Mouse (Mus musculus) macrophage (primary cell): Measurements from ENCODE around the gene Meox2. TPM values are rescaled to one million over a fixed set of nuclear protein-coding genes. Genes with fewer than 3 reads are reported as not detected.
"Not testable (repeated sequence)": the region's sequence is repeated elsewhere in the genome, so short reads cannot be mapped to it uniquely, and the experiment has no call there.

Experiments used
- H3K27ac ChIP-seq: fragments of 350-480 bp; formaldehyde crosslinking; 2 replicates; pipeline ENCODE4 v1.9.0; 2021
- H3K36me3 ChIP-seq: fragments of 350-480 bp; formaldehyde crosslinking; 2 replicates; pipeline ENCODE4 v1.9.0; 2021; ENCODE audit errors: inconsistent target
- H3K4me3 ChIP-seq: fragments of 350-480 bp; formaldehyde crosslinking; 2 replicates; pipeline ENCODE4 v1.9.0; 2021; ENCODE audit errors: inconsistent target
- H3K79me2 ChIP-seq: fragments of 350-480 bp; formaldehyde crosslinking; 2 replicates; pipeline ENCODE4 v1.9.0; 2021; ENCODE audit errors: inconsistent target
- WGBS: methylation state at CpG from one replicate; pipeline ENCODE4 v1.1.7; 2026; ENCODE audit warnings: inconsistent platforms; ENCODE audit not compliant: missing documents; 5-methylcytosine and 5-hydroxymethylcytosine counted together
- polyA plus RNA-seq: library from polyadenylated mRNA; stranded (reverse); fragments of 250-400 nt; gene quantifications from 3 replicates; pipeline ENCODE4 v1.2.4, GENCODE M21; 2018; ENCODE audit warnings: inconsistent platforms
- total RNA-seq, 78 experiments: library from RNA; depleted of rRNA; stranded (reverse); fragments of 250-400 nt; gene quantifications; 1 replicate in 9 of 78; 2 replicates in 24 of 78; 3 replicates in 43 of 78; 4 replicates in 2 of 78; pipeline ENCODE4 v1.2.4; 2018; ENCODE audit warnings: inconsistent platforms in 56 of 78

Gene Meox2
- under 1 TPM in 1 of 26 experiments, not detected in 25; 0.63 TPM for total RNA-seq (2018; cell fraction: chromatin; rRNA removed)
- not detected for total RNA-seq (2018; cell fraction: cytosol; rRNA removed)
- total RNA-seq (2018; cell fraction: nucleus; rRNA removed) = not detected
- polyA plus RNA-seq = not detected in 3 replicates

- Histone ChIP-seq H3K4me3 (no peak within 1 kb of the TSS), H3K79me2 (no peaks in the 10 kb centered on the region)
- 0% methylated on average over 12 of the region's 12 CpGs for WGBS
Measured at GRCm38 (mm10) chr12:37108390-37108738, at the start of gene Meox2. Gene Meox2, plus strand, starts transcription at chr12:37108540.

GRCm38 (mm10) chr12:37072636-37073035, 35.7 kb upstream of the Meox2 start:
- Histone ChIP-seq H3K36me3 (no peaks in the 10 kb centered on the region), H3K27ac (no peak overlapping the region), H3K79me2 (no peaks in the 10 kb centered on the region), H3K4me3 (no peak overlapping the region)
- WGBS = 84% methylated on average over 3 of the region's 3 CpGs

More at GRCm38 (mm10) chr12:37108390-37108738, at the start of gene Meox2:
- Histone ChIP-seq H3K27ac (no peak within 1 kb of the TSS), H3K36me3 (no peaks in the 10 kb centered on the region)

- H3K79me2 ChIP-seq = no peaks in the 10 kb centered on the region
- H3K4me3 ChIP-seq = no peak overlapping the region
- no peaks in the 10 kb centered on the region for H3K36me3 ChIP-seq
- no peak overlapping the region for H3K27ac ChIP-seq
- 57% methylated on average over 1 of the region's 1 CpGs for WGBS
Measured at GRCm38 (mm10) chr12:37077308-37077707, 31.0 kb upstream of the Meox2 start.

DNA sequence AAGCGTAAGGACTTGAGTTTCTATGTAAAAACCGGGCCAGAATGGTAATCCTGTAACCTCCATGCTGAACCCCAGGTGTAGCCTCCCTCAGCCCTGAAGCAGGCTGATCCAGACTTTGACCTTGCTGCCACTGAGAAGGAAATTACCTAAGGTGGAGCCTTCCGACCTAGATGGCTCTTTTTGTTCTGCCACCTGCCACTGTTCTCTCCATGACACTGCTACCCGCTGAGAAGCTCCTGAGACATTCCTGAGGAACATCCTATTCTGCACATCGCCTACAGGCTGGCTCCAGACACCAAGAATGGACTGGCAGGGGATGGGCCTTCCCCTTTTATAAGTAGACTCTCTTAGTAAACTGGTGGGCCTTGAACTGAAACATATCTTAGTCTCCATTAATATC, 28.3 kb upstream of the Meox2 start:
- H3K4me3 ChIP-seq, H3K79me2 ChIP-seq, H3K36me3 ChIP-seq, H3K27ac ChIP-seq: not testable (repeated sequence)
- 89% methylated on average over 5 of the region's 5 CpGs for WGBS

DNA sequence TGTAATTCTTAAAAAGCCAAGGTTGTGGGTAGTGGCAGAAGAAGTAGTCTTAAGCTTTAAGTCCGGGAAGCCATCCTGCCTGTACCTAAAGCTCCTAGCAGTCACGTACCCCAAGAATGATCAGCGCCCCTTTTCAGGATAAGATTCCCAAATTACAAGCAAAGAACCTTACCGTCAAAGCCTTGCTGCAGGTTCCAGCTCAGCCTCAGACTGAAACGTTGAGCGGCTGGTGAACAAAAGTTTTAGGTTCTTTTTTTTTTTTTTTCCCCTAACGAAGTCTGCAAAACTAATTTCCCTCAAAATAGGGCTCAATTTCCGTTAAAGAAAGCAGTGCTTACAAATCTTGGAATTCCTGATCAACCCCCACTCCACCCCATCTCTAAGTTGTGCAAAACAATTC, 1.8 kb upstream of the Meox2 start:
- H3K79me2 ChIP-seq = no peaks in the 10 kb centered on the region
- H3K27ac ChIP-seq = no peak overlapping the region
- 61% methylated on average over 8 of the region's 8 CpGs for WGBS
- no peaks in the 10 kb centered on the region for H3K36me3 ChIP-seq
- H3K4me3 ChIP-seq = no peak overlapping the region

- no peaks in the 10 kb centered on the region for H3K36me3 ChIP-seq
- no peaks in the 10 kb centered on the region for H3K79me2 ChIP-seq
- WGBS = 69% methylated on average over 2 of the region's 2 CpGs
- H3K4me3 ChIP-seq = no peak overlapping the region
- H3K27ac ChIP-seq = no peak overlapping the region
Measured at GRCm38 (mm10) chr12:37107150-37107549, 1.2 kb upstream of the Meox2 start.

DNA sequence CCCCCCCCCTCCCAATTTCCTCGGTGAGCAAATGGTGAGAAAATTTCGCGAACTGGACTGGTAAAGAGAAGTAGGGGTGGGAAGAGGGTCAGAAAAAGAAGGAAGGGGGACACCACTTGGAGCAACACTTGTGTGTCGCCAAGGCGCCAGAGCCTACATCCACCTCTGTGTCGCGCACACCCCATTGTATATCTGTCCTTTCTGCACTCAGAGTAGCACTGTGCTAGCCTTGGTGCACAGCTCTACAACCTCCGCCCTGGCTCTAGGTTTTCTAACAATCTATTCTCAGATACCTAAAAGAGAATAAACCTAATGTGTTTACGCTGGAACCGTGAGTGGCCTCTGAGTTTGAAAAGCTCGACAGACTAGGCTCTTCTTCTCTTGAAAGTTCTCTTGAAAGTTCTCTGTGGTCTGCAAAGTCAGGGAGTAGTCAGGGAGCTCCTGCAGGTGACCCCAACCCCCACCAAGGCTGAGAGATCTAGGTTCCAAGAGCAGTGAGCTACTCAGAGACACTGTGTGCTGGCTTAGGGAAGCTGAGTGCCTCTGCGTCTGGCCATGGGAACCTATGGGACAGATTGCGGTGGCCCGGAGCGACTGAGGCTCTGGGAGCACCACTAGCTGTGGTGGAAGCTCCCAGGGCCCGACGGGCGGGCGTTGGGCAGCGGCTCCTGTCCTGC, 489 bp upstream of the Meox2 start:
- H3K36me3 ChIP-seq = no peaks in the 10 kb centered on the region
- 25% methylated on average over 20 of the region's 20 CpGs for WGBS
- H3K79me2 ChIP-seq = no peaks in the 10 kb centered on the region
- no peak overlapping the region for H3K4me3 ChIP-seq
- H3K27ac ChIP-seq = no peak overlapping the region

- Histone ChIP-seq H3K79me2 (no peaks in the 10 kb centered on the region), H3K27ac (no peak overlapping the region), H3K4me3 (no peak overlapping the region), H3K36me3 (no peaks in the 10 kb centered on the region)
- WGBS = 5% methylated on average over 29 of the region's 29 CpGs
Measured at GRCm38 (mm10) chr12:37108819-37109473, 606 bp downstream of the Meox2 start.

- no peak overlapping the region for H3K4me3 ChIP-seq
- no peak overlapping the region for H3K27ac ChIP-seq
- no peaks in the 10 kb centered on the region for H3K36me3 ChIP-seq
- no peaks in the 10 kb centered on the region for H3K79me2 ChIP-seq
- 10% methylated on average over 18 of the region's 18 CpGs for WGBS
Measured at GRCm38 (mm10) chr12:37109474-37110012, 1.2 kb downstream of the Meox2 start.

GRCm38 (mm10) chr12:37110977-37111376, 2.6 kb downstream of the Meox2 start:
- Histone ChIP-seq H3K36me3 (no peaks in the 10 kb centered on the region), H3K79me2 (no peaks in the 10 kb centered on the region), H3K27ac (no peak overlapping the region), H3K4me3 (no peak overlapping the region)
- 73% methylated on average over 9 of the region's 9 CpGs for WGBS

DNA sequence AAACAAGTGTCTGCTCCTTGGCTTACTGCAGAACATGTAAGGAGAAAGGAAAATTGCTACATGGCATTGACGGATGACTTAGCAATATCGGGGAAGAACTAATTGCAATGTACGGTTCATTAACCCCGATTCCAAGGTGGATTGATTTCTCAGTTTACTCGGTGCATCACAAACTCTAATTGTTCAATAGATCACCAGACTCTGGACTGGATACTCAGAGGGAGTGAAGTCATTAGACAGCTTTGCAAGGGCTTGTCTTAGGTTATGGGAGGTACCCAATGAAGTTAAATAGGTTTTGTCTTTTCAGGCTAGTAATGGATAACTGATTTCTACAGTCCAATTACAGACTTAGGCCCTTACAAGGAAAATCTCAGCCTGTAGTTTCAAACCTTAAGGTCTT, 10.9 kb downstream of the Meox2 start:
- 95% methylated on average over 5 of the region's 5 CpGs for WGBS
- Histone ChIP-seq H3K36me3 (no peaks in the 10 kb centered on the region), H3K27ac (no peak overlapping the region), H3K4me3 (no peak overlapping the region), H3K79me2 (no peaks in the 10 kb centered on the region)

- no peaks in the 10 kb centered on the region for H3K36me3 ChIP-seq
- no peak overlapping the region for H3K4me3 ChIP-seq
- H3K27ac ChIP-seq = no peak overlapping the region
- 86% methylated on average over 2 of the region's 2 CpGs for WGBS
- no peaks in the 10 kb centered on the region for H3K79me2 ChIP-seq
Measured at GRCm38 (mm10) chr12:37123763-37124162, 15.4 kb downstream of the Meox2 start.

DNA sequence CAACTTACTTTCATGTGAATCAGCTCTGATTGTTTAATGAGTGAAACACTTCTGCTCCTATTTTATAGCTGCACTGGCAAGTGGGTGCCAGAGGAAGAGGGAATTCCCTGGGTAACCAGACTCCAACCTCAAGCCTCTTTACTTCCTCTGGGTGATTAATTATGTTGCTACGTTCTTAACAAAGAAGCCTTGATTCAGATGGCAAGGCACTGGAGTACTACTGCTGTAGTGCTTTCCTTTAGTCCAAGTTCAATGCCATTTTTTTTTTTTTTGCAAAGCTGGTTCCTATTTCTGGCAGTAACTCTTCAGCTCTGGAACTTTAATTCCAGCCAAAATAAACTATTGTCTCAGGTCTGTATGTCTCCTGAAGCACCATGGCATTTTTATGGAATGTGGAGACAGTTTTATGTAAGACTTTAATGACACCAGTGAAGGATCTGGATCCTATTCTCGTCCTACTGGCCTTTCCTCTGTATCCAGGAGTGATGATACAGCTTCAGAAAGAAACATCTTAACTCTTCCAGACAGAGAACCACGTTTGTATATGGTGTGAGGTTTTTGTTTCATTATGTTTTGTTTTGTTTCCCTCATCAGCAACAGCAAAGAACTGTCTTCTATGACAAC, 33.9 kb downstream of the Meox2 start:
- 39% methylated on average over 3 of the region's 3 CpGs for WGBS
- no peak overlapping the region for H3K27ac ChIP-seq
- no peaks in the 10 kb centered on the region for H3K79me2 ChIP-seq

DNA sequence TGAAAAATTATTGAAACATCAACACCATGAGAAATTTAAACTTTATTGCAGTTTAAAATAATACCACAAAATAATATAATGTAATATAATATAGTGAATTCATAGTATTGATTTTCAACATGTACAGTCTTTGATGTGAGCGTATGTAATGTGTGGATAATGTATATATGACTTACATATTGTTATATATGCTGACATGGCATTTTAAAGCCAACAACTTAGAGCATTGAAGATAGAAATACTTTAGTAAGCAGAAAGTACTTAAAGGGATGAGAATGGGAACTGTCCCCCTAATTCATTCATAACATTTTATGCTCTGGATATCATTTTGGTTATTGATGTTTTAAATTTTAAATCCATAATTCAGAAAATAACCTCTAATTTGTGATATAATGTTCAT, 35.5 kb downstream of the Meox2 start:
- no peaks in the 10 kb centered on the region for H3K36me3 ChIP-seq
- no peaks in the 10 kb centered on the region for H3K79me2 ChIP-seq
- H3K27ac ChIP-seq = no peak overlapping the region
- H3K4me3 ChIP-seq = no peak overlapping the region
- WGBS = no CpG with 5 or more reads among the region's 1 CpGs

More for the DNA sequence above, 33.9 kb downstream of the Meox2 start:
- no peak overlapping the region for H3K4me3 ChIP-seq
- no peaks in the 10 kb centered on the region for H3K36me3 ChIP-seq

GRCm38 (mm10) chr12:37167742-37168141, 59.4 kb downstream of the Meox2 start:
- Histone ChIP-seq H3K79me2 (no peaks in the 10 kb centered on the region), H3K4me3 (no peak overlapping the region), H3K27ac (no peak overlapping the region), H3K36me3 (no peaks in the 10 kb centered on the region)
